Mouse (Mus musculus): ENCODE measurements around the gene Zfp318.

Zfp318 gene

GRCm38 (mm10) chr17:46446264-46446663, 62.7 kb downstream of the Zfp318 start:
- no peak for DNase-seq (ENCODE audit: low spot score in 2 of 2)

GRCm38 (mm10) chr17:46452683-46453082, 69.2 kb downstream of the Zfp318 start:
- no peak for DNase-seq (ENCODE audit: low spot score in 2 of 2)

DNA sequence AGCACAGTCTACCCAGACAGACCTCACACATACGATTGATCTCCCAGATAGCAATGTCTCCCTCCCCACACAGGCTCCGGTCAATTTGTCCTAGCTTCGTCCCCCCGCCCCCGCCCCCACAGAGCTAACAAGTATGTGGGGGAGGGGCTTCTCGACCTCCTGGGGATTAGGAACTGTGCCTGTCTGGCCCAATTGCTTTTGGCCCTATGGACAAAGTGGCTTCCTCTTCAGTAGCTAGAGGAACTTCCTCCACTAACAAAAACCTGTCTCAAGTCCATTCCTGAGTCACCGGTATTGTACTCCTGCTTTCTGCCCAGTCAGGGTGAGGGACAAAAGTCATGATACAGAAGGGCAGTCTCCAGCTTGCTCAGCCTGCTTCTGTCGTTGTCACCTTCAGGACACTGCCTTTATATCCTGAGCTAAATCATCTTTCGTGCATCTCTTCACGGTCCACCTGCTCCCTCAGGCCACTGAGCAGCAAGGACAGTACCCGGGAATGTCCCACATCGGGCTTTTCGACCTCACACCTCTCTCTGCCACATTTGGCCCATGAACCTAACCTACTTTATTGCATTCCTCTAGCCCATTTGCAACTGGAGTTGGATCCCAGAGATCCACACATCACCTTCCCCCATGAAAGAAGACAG, 69.9 kb downstream of the Zfp318 start:
- DNase-seq (ENCODE audit: low spot score in 2 of 2) = no peak

- DNase-seq (ENCODE audit: low spot score in 2 of 2) = no peak
These were observed 70.5 kb downstream of the Zfp318 start for GRCm38 (mm10) chr17:46453970-46454411.

DNA sequence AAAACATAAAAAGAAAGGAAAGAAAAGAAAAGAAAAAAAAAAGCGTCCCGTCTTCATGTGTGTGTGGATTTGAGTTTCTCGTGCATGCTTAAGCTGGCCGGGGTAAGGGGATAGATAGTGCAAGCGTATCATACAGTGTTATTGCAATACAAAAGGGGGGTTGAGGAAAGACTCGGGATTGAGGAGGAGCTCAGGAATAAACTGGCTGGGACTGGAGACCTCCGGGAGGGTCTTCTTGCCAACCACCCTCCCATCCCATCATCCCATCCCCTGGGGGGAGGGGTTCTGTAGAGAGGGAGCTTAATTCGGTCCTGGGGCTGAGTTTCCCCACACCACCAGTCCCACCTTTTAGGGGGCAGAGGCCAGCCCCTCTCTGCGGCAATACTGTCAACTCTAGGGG, 71.0 kb downstream of the Zfp318 start:
- DNase-seq (ENCODE audit: low spot score in 2 of 2) = no peak

- no peak for DNase-seq (ENCODE audit: low spot score in 2 of 2)
These were observed 71.7 kb downstream of the Zfp318 start for GRCm38 (mm10) chr17:46455110-46455691.

- DNase-seq (ENCODE audit: low spot score in 2 of 2) = no peak
These were observed 74.3 kb downstream of the Zfp318 start for GRCm38 (mm10) chr17:46457791-46458190.

DNA sequence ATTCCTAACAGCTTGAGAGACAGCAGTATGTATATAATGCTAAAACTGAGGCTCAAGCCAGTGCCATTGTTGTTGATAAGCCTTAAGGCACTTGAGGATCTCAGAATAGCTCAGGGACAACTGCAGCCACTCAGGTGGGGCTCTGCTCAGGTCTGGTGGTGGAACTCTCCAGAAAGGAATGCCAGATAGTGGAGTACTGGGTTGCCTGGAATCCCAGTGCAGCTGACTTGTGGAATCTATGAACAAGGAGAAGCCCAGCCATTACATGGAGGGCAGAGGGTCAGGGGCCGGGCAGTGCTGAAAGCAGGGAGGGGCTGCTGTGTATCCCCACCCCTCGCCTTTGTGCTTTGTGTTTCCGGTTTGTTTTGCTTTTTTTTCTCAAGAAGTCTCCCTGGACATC, 74.9 kb downstream of the Zfp318 start:
- no peak for DNase-seq (ENCODE audit: low spot score in 2 of 2)

DNA sequence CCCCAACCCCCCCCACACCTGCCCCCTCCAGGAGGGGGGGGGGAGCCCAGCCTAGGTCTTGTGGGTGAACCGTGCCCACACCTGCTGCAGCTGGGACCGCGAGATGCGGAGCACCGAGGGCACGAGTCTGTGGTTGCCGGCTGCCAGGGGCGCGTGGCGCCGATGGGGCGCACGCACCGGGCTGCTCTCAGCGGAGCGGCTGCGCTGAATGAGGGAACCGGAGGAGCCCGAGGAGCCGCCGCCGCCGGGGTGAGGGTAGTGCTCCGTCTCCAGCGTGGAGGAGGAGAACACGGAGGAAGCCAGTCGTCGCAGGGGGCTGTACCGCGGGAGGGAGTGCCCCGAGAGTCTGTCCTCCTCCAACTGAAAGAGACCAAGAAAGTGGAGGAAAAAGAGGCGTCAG, 77.1 kb downstream of the Zfp318 start:
- no peak for DNase-seq (ENCODE audit: low spot score in 2 of 2)

- DNase-seq (ENCODE audit: low spot score in 2 of 2) = no peak
These were observed 77.8 kb downstream of the Zfp318 start for GRCm38 (mm10) chr17:46461347-46461746.

GRCm38 (mm10) chr17:46462226-46462625, 78.7 kb downstream of the Zfp318 start:
- DNase-seq (ENCODE audit: low spot score in 2 of 2) = no peak

GRCm38 (mm10) chr17:46467830-46468229, 84.3 kb downstream of the Zfp318 start:
- DNase-seq (ENCODE audit: low spot score in 2 of 2) = no peak

All from right cerebral cortex, postnatal 10 days (tissue).